Mouse (Mus musculus): ENCODE measurements around the gene Ctbp1. TPM values are rescaled to one million over a fixed set of nuclear protein-coding genes. Genes with fewer than 3 reads are reported as not detected.

Ctbp1 gene
- total and polyA plus RNA-seq, 3 experiments: 353 to 595 (median 443) TPM

DNA sequence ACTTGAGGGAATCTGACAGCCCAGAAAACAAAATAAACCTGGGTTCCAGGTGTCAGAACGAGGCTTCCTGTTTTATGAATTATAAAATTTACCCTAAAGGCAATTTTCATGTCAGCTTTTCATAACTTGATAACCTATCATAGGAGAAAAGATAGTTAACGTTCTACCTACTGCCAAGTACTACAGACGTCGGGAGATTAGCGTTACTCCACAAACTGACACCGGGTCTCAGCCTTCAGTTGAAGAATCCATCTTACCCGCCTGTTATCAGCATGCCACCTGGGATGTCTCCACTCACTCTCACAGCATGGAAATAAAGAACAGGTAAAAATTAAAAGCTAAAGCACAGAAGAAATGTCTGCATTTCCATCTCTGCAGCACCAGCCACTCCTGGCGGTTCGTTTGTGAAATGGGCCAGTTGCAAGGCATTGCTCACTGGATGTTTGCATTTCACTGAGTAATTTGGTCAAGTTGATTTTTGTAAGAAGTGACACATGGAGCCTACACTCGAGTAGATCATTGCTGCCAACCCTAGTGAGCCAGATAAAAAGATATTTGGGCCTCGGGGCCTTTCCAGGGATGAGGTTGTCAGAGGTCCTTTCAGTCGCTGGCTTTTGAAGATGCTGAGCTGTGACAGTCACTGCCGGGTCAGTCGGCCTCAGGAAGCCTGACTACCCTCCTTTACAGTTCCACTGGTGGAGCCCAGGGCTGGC lies 66.1 kb downstream of the Ctbp1 start (continued):
- peak; percentile 84 for TF ChIP-seq TCF12 (IDR thresholded peaks at IDR 0.05; ENCODE audit: low read depth, low read length)
- 0 out of 2 replicates have a peak, but pooled peaks have one; percentile 12 for TF ChIP-seq KAT2A (conservative IDR thresholded peaks at IDR 0.05; ENCODE audit: low read depth, low read length)
- no peak for TF ChIP-seq GABPA (IDR thresholded peaks at IDR 0.05; ENCODE audit: low read depth, low read length)
- TF ChIP-seq RCOR1 (IDR thresholded peaks at IDR 0.05; ENCODE audit: low read depth, low read length): peak; percentile 8
- TF ChIP-seq ZNF384 (IDR thresholded peaks at IDR 0.05; ENCODE audit: low read depth, low read length): no peak
- TF ChIP-seq USF2 (IDR thresholded peaks at IDR 0.05; ENCODE audit: borderline replicate concordance in 1 of 2, insufficient read depth in 1 of 2, low read depth in 1 of 2, low read length in 2 of 2): no peak
- no peak for TF ChIP-seq POLR2A (IDR thresholded peaks at IDR 0.05; ENCODE audit: control insufficient read depth in 1 of 2, insufficient read depth in 1 of 2, low read depth in 1 of 2, low read length in 2 of 2, poor library complexity in 1 of 2)
- peak; percentile 40; the same call in 1 of the 2 replicates for TF ChIP-seq SIN3A (IDR thresholded peaks at IDR 0.05; ENCODE audit: low read length)
- 0 out of 2 replicates have a peak, but pooled peaks have one; percentile 17 for TF ChIP-seq TAL1 (IDR thresholded peaks at IDR 0.05; ENCODE audit: low read length)
- TF ChIP-seq CHD2 (IDR thresholded peaks at IDR 0.05; ENCODE audit: low read length): no peak
- TF ChIP-seq E2F4 (IDR thresholded peaks at IDR 0.05; ENCODE audit: borderline replicate concordance, low read depth, low read length): no peak

DNA sequence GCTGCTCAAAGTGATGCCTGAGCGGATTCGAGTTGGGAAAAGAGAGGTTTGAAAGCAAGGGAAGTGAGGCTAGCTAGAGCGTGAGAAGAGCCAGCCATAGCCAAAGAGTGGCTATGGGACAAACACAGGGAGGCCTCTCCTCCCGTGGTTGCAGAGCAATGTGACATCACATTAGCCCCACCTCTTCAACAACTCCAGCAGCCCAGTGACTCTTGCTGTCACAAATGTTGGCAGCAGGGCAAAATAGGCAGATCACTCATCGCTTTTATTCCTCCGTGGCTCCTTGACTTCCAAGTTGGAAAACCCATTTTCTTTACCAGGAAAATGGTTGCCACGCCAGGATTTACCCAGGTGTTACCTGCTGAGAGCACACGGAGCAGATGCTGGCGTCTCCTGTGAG lies 67.7 kb downstream of the Ctbp1 start:
- no peak for TF ChIP-seq ZMIZ1 (IDR thresholded peaks at IDR 0.05; ENCODE audit: low read depth, low read length)
- TF ChIP-seq CHD2 (IDR thresholded peaks at IDR 0.05; ENCODE audit: low read length): no peak
- TF ChIP-seq SMC3 (IDR thresholded peaks at IDR 0.05; ENCODE audit: low read depth, low read length): no peak
- no peak for TF ChIP-seq MEF2A (IDR thresholded peaks at IDR 0.05; ENCODE audit: extremely low read depth, insufficient replicate concordance, low read depth, low read length, poor library complexity, severe bottlenecking)
- no peak for TF ChIP-seq MYC (IDR thresholded peaks at IDR 0.05; ENCODE audit: low read depth, low read length)
- no peak for TF ChIP-seq KAT2A (conservative IDR thresholded peaks at IDR 0.05; ENCODE audit: low read depth, low read length)
- TF ChIP-seq MAZ (IDR thresholded peaks at IDR 0.05; ENCODE audit: low read depth, low read length): no peak
- TF ChIP-seq TAL1 (IDR thresholded peaks at IDR 0.05; ENCODE audit: low read length): no peak
- TF ChIP-seq RAD21 (IDR thresholded peaks at IDR 0.05; ENCODE audit: low read depth, low read length): no peak
- Histone ChIP-seq H3K36me3 (ENCODE audit: control insufficient read depth in 1 of 2, insufficient read depth in 2 of 2, low read length in 2 of 2) (peaks cover 0 to 17% of the 10 kb centered on the region in 2 experiments; a peak in 2 of 4 replicates), H3K79me2 (ENCODE audit: control insufficient read depth, insufficient read depth, low read length, poor library complexity) (no peaks in the 10 kb centered on the region), H3K9ac (ENCODE audit: control insufficient read depth, low read depth, low read length, poor library complexity, severe bottlenecking) (no peak overlapping the region), H3K4me3 (ENCODE audit: control insufficient read depth in 1 of 2, insufficient read depth in 1 of 2, low read depth in 2 of 2, low read length in 2 of 2) (no peak overlapping the region), H3K27ac (ENCODE audit: control insufficient read depth, low read depth, low read length) (no peak overlapping the region), H3K4me1 (ENCODE audit: control insufficient read depth in 1 of 2, insufficient read depth in 2 of 2, low read length in 2 of 2) (peaks cover 26 to 49% of the 10 kb centered on the region in 2 experiments), H3K27me3 (ENCODE audit: control insufficient read depth in 1 of 2, insufficient read depth in 2 of 2, low read length in 2 of 2) (no peaks in the 10 kb centered on the region), H3K9me3 (replicated peaks; ENCODE audit: insufficient read depth, low read length) (no peaks in the 10 kb centered on the region)
- DNase-seq (ENCODE audit: low read depth, low spot score): no peak

Measured in MEL (cell line).